Mouse (Mus musculus) MEL (cell line): ENCODE results near the gene Vim.
A peak's percentile ranks its signal among the peaks of the same experiment; 100 is the strongest.

Experiments
- EP300 ChIP-seq, 2 experiments: IDR thresholded peaks; 2 replicates each; pipeline ENCODE4 v1.6.1; 2011; ENCODE audit warnings: improper control_type of control experiment in 2 of 2, low read length in 2 of 2, low read depth in 1 of 2, mild to moderate bottlenecking in 1 of 2
- ZKSCAN1 ChIP-seq: IDR thresholded peaks from 2 replicates; pipeline ENCODE4 v1.6.1; 2012; ENCODE audit warnings: low read depth, mild to moderate bottlenecking, inconsistent platforms, low read length, improper control_type of control experiment, moderate library complexity

GRCm38 (mm10) chr2:13572647-13573407, 900 bp upstream of the Vim start:
- TF ChIP-seq EP300 (IDR thresholded peaks at IDR 0.05; ENCODE audit: low read depth in 1 of 2, low read length in 2 of 2): peak in 1 of 2 experiments; percentile 5; a peak in 1 of 4 replicates
- no peak for TF ChIP-seq ZKSCAN1
